Mouse (Mus musculus) spleen, postnatal 10 days (tissue): ENCODE data around the gene Sdc1.

Experiments used
- DNase-seq, 2 experiments: peaks; one replicate each; pipeline ENCODE4 v3.0.0; 2021 to 2022; ENCODE audit warnings: low spot score in 2 of 2

Gene Sdc1

GRCm38 (mm10) chr12:8824995-8825703, 54.0 kb downstream of the Sdc1 start:
- no peak for DNase-seq

- DNase-seq = no peak
Measured at GRCm38 (mm10) chr12:8827014-8827715, 56.0 kb downstream of the Sdc1 start.

GRCm38 (mm10) chr12:8829032-8829660, 58.0 kb downstream of the Sdc1 start:
- DNase-seq = no peak

DNA sequence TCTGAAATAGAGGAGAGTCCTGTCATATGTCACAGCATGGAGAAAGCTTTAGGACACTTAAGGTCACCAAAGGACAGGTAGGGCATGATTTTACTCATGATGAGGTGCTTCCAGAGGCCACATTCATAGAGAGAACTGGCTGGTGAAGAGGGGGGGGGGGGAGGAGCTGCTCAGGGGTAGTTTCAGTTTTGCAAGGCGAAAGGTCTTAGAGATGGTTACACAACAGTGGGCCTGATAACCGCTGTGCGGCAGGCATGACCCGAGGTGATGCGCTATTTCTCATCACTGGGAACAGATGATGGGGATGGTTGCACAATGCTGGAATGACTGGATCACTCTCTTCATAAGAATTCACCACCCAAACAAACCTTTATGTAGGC, 58.5 kb downstream of the Sdc1 start:
- no peak for DNase-seq

DNA sequence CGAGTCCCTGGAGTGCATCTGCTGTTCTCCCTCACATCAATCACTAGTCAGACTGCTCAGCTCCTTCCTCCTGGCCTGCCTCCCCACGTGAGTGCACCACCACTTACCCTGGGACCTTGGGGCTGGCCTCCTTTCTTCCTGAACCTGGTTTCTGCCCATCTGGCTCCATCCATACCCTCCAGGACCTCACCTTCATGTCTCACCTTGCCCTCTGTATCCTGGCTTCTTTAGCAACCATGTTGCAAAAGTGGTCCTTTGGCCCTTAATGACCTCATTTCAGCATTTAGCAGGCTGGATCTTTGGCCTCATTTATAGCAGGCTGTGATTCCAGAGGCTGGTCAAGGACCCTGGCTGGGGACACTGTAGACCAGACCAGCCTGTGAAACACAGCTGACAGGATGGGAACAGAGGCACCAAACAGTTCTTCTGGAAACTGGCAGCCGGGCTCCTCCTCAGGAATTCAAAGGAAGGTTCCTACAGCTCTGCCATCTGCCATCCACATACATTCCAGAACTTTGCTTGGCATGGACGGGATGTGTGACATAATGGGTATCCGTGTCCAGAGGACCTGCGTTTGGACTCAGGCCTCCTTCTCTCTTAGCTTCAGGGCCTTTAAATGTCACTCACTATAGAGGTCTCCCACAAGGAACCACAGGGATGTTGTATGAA, 60.0 kb downstream of the Sdc1 start:
- DNase-seq = no peak

DNA sequence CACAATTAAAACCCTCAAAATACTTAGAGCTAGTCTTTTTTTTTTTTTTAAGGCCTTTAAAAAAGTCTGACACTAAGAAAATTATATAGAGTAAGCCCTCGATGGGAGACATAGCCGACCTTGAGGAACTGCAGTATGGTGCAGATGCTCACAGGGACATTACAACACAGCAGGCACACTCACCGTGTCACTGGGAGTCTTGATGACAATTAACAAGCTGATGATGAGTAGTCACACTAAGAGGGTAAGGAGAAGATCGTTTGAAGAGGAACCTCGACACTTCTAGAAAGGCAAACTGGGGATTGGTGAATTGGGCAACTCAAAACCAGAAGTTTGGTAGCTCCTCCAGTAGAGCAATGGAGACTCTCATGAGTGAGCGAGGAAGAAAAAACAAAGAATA, 60.6 kb downstream of the Sdc1 start:
- DNase-seq = no peak

DNA sequence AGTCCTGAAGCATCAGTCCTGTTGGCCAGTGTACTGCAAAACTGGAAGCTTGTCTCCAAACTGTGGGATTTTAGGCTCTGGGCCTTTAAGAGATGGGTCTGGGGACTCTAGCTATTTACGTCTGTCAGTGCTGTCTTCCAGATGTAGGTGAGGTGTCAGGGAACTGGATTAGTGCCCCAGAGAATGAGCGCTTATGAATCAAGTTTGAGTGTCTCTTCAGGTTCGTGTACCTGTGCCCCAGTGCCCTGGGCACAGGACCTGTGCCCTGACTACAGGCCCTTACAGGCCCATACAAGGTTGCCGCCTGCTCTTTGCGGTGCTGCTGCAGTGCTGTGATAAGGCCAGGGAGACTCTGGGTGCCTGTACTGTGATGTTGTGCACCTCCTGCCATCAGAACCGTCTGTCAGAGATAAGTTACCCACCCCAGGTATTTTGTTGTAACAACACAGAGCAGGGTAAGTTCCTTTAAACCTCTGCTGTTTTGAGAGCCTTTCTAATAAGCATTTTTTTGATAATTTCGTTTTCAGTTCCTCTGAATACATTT, 69.7 kb downstream of the Sdc1 start:
- peak; percentile 39 to 63 for DNase-seq

- DNase-seq = no peak
Measured at GRCm38 (mm10) chr12:8842725-8843124, 71.6 kb downstream of the Sdc1 start.
